Mouse (Mus musculus) liver, postnatal 0 days (tissue): Measurements from ENCODE around the gene 4931422A03Rik.

Source experiments
- CTCF ChIP-seq: sonication (generic); IDR thresholded peaks from 2 replicates; pipeline ENCODE4 v1.5.1; 2016; ENCODE audit warnings: antibody characterized with exemption, low read depth
- EP300 ChIP-seq: IDR thresholded peaks from 2 replicates; pipeline ENCODE4 v1.6.1; 2016; ENCODE audit warnings: antibody characterized with exemption, low read depth, mild to moderate bottlenecking

GRCm38 (mm10) chr2:104002711-104003413, 25.3 kb downstream of the 4931422A03Rik start:
- TF ChIP-seq CTCF = peak; percentile 87
- TF ChIP-seq EP300 = no peak
